9 mouse cellular contexts compared by ENCODE assay signal in the genomic region with DNA sequence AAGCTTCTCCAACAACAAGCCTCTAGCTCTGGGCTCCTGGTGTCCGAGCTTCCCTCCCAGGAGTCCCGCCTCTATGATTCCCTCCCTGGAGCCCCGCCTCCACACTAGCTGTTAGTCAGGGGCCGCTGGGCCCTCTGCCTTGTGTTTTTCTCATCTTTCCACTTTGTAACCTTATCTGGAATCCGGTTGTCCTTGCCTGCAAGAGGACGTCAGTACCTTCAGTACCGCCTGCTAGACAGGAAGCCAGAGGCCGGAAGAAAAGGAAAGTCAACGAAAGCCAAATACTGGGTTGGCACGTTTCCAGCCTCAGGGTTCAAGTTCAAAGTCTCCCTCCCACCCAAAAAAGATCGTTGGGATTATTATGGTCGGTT. TPM values are rescaled to one million over a fixed set of nuclear protein-coding genes. Genes with fewer than 3 reads are reported as not detected.
DNase-seq lines count a peak whose midpoint lies in the region; ATAC-seq and TF ChIP-seq lines count a peak whose summit lies in the region.
"Had no signal": no experiment of that assay in that cellular context is flagged by ENCODE, and none has a peak within 500 bp of the region (broad histone marks: within the 10 kb centered on the region; RNA-seq: fewer than 3 reads in every experiment).

No protein-coding gene starts in this region.

- H3K4me3 ChIP-seq in heart, adult 2 months = no peak overlapping the region; the same call in 1 of the 2 replicates
- H3K4me3 ChIP-seq in kidney, embryonic 15.5 days (replicated peaks) = no peak overlapping the region
- no peak overlapping the region; the same call in 1 of the 2 replicates for H3K4me3 ChIP-seq in layer of hippocampus, adult 2 months
- H3K4me3 ChIP-seq: neural tube, embryonic 13.5 days had no signal

- H3K9ac ChIP-seq in heart, adult 2 months (ENCODE audit: low read depth, low read length) = no peak overlapping the region
- H3K9ac ChIP-seq in kidney, embryonic 15.5 days = 0 out of 2 replicates have a peak overlapping the region, but pooled peaks have one; percentile 3
- H3K9ac ChIP-seq: neural tube, embryonic 13.5 days had no signal

- H3K9me3 ChIP-seq in kidney, embryonic 15.5 days (replicated peaks) = no peaks in the 10 kb centered on the region
- H3K9me3 ChIP-seq: neural tube, embryonic 13.5 days had no signal

- peaks cover 8% of the 10 kb centered on the region for H3K4me1 ChIP-seq in heart, adult 2 months (ENCODE audit: control insufficient read depth, insufficient read depth, low read length)
- H3K4me1 ChIP-seq in kidney, embryonic 15.5 days = peaks cover 65% of the 10 kb centered on the region

- peak; percentile 86 for TF ChIP-seq EP300 in heart, adult 2 months (IDR thresholded peaks at IDR 0.05; ENCODE audit: insufficient read depth, low read depth, low read length)

- H3K4me2 ChIP-seq in kidney, embryonic 15.5 days = peak overlapping the region; percentile 41
- H3K4me2 ChIP-seq: neural tube, embryonic 13.5 days had no signal

- TF ChIP-seq CTCF in heart, adult 2 months (IDR thresholded peaks at IDR 0.05) = no peak
- TF ChIP-seq CTCF in layer of hippocampus, adult 2 months (conservative IDR thresholded peaks at IDR 0.05) = no peak

- H3K79me2 ChIP-seq in heart, adult 2 months (replicated peaks; ENCODE audit: control insufficient read depth, insufficient read depth, low read length) = no peaks in the 10 kb centered on the region

- no peak for TF ChIP-seq POLR2A in heart, adult 2 months (IDR thresholded peaks at IDR 0.05; ENCODE audit: insufficient read depth, low read depth, low read length)

- no peaks in the 10 kb centered on the region for H3K36me3 ChIP-seq in heart, adult 2 months (ENCODE audit: control insufficient read depth, insufficient read depth, low read length)
- no peaks in the 10 kb centered on the region for H3K36me3 ChIP-seq in kidney, embryonic 15.5 days
- H3K36me3 ChIP-seq: neural tube, embryonic 13.5 days had no signal

- DNase-seq in CD4-positive, CD25-positive, alpha-beta regulatory T cell, adult 2 months (ENCODE audit: low read depth, low spot score) = peak; percentile 76
- peak; percentile 75 for DNase-seq in adrenal gland, postnatal 25 days
- peak; percentile 72 to 79 for DNase-seq in heart, adult 2 months
- peak; percentile 62 for DNase-seq in lung, postnatal 25 days (ENCODE audit: low spot score)
- no peak for DNase-seq in c-Kit-positive CD71-positive TER-119-positive erythroid progenitor cells, embryonic 14.5 days (ENCODE audit: low spot score)
- DNase-seq in right cerebral cortex, adult 2 months (ENCODE audit: low spot score in 2 of 2) = no peak
- no peak for DNase-seq in layer of hippocampus, adult 2 months (ENCODE audit: low spot score in 2 of 2)

- H3K27me3 ChIP-seq in heart, adult 2 months (ENCODE audit: control insufficient read depth, insufficient read depth, low read length) = no peaks in the 10 kb centered on the region
- 0 out of 2 replicates have a peak, but pooled peaks cover 3% of the 10 kb centered on the region for H3K27me3 ChIP-seq in kidney, embryonic 15.5 days

- intact Hi-C loops in heart, adult 2 months (cut with DNase I) = loop anchor here (5.0 kb wide), 1 partner anchor 55 kb away; no protein-coding TSS in a partner anchor

- 4% methylated on average over 12 of the region's 12 CpGs for WGBS in heart, adult 2 months
- WGBS in kidney, embryonic 15.5 days = under 1% methylated on average over 12 of the region's 12 CpGs

- peak overlapping the region; percentile 73 for H3K27ac ChIP-seq in heart, adult 2 months
- H3K27ac ChIP-seq in kidney, embryonic 15.5 days = peak overlapping the region; percentile 90
- no peak overlapping the region for H3K27ac ChIP-seq in layer of hippocampus, adult 2 months
- H3K27ac ChIP-seq: neural tube, embryonic 13.5 days had no signal

- peak; percentile 71 for ATAC-seq in kidney, embryonic 15.5 days (replicated peaks; ENCODE audit: low FRiP score)

RNA-seq across cellular contexts. Expression of gene Irf8, which starts 15.9 kb away (rescaled TPM):
- total RNA-seq in adrenal gland, postnatal 25 days (2021) = 26.9 and 51.2 TPM in 2 replicates
- total RNA-seq in heart, adult 2 months (2021) = 1 to 10 TPM; 3.6 to 3.8 TPM
- 4.2 and 4.9 TPM in 2 replicates for polyA plus RNA-seq in heart, adult 2 months (2012; rRNA removed)
- polyA plus RNA-seq in kidney, embryonic 15.5 days (2015; fragmentation: Nextera tagmentation; extraction: Ambion mirVana) = 9.6 and 11.5 TPM in 2 replicates
- total RNA-seq in layer of hippocampus, adult 2 months (2021) = 1 to 10 TPM; 4.7 to 5.2 TPM

Comparison
In these comparisons a context has a peak if more than half of its experiments do, and no peak if none do; other contexts are left out.
1. DNase-seq: peak in CD4-positive, CD25-positive, alpha-beta regulatory T cell, adult 2 months (single experiment), adrenal gland, postnatal 25 days (single experiment), heart, adult 2 months (2 of 2) and lung, postnatal 25 days (single experiment); none in c-Kit-positive CD71-positive TER-119-positive erythroid progenitor cells, embryonic 14.5 days (single experiment), right cerebral cortex, adult 2 months (0 of 2) and layer of hippocampus, adult 2 months (0 of 2).